Mouse (Mus musculus) intestine, postnatal 0 days (tissue): ENCODE data around the gene Olfr1291-ps1. TPM values are rescaled to one million over a fixed set of nuclear protein-coding genes. Genes with fewer than 3 reads are reported as not detected.

Source experiments
- ATAC-seq: fragments of 200-750 bp; cut with Nextera tagmentation; 2 replicates; pipeline ENCODE4 v1.8.0; 2017; ENCODE audit warnings: mild to moderate bottlenecking, moderate TSS enrichment, moderate library complexity
- H3K27ac ChIP-seq: fragments of 300-500 bp; sonication (generic); 2 replicates; pipeline ENCODE4 v1.5.1; 2014; ENCODE audit warnings: mild to moderate bottlenecking, low read depth, low read length, moderate library complexity
- H3K27me3 ChIP-seq: fragments of 300-500 bp; sonication (generic); replicated peaks from 2 replicates; pipeline ENCODE4 v1.6.1; 2014; ENCODE audit warnings: low read length, mixed read lengths; ENCODE audit not compliant: control insufficient read depth, insufficient read depth
- H3K36me3 ChIP-seq: fragments of 300-500 bp; sonication (generic); 2 replicates; pipeline ENCODE4 v1.6.1; 2014; ENCODE audit warnings: mild to moderate bottlenecking, moderate library complexity; ENCODE audit not compliant: control insufficient read depth, insufficient read depth
- H3K4me1 ChIP-seq: fragments of 300-500 bp; sonication (generic); replicated peaks from 2 replicates; pipeline ENCODE4 v1.6.1; 2014; ENCODE audit warnings: antibody characterized with exemption, low read length, mixed read lengths; ENCODE audit not compliant: control insufficient read depth, insufficient read depth
- H3K4me2 ChIP-seq: fragments of 300-500 bp; sonication (generic); replicated peaks from 2 replicates; pipeline ENCODE4 v1.6.1; 2014; ENCODE audit warnings: low read depth, mild to moderate bottlenecking, moderate library complexity
- H3K4me3 ChIP-seq: fragments of 300-500 bp; sonication (generic); 2 replicates; pipeline ENCODE4 v1.5.1; 2014; ENCODE audit warnings: low read depth, low read length
- H3K9ac ChIP-seq: fragments of 300-500 bp; sonication (generic); 2 replicates; pipeline ENCODE4 v1.6.1; 2014; ENCODE audit warnings: mild to moderate bottlenecking, low read depth, low read length
- H3K9me3 ChIP-seq: fragments of 300-500 bp; sonication (generic); 2 replicates; pipeline ENCODE4 v1.6.1; 2016; ENCODE audit warnings: mixed run types; ENCODE audit not compliant: control insufficient read depth
- CTCF ChIP-seq: sonication (generic); IDR thresholded peaks from 2 replicates; pipeline ENCODE4 v1.5.1; 2016; ENCODE audit warnings: low read depth, mild to moderate bottlenecking, control low read depth, antibody characterized with exemption, moderate library complexity
- WGBS: fragments of 180-500 bp; shearing (Covaris S2); extraction: QIAGEN DNeasy Blood & Tissue Kit; methylation state at CpG from one replicate; pipeline ENCODE4 v1.1.7; 2014; 5-methylcytosine and 5-hydroxymethylcytosine counted together
- polyA plus RNA-seq: library from polyadenylated mRNA; unstranded; fragments of >200 nt; fragmentation: Nextera tagmentation; extraction: Ambion mirVana; gene quantifications from 2 replicates; pipeline ENCODE4 v1.2.1, GENCODE M21; 2015

Gene Olfr1291-ps1
- polyA plus RNA-seq: not detected in 2 replicates

- Histone ChIP-seq H3K4me3 (no peak within 1 kb of the TSS), H3K4me1 (no peaks in the 10 kb centered on the region), H3K36me3 (no peaks in the 10 kb centered on the region), H3K27me3 (no peaks in the 10 kb centered on the region), H3K4me2 (no peak within 1 kb of the TSS), H3K27ac (no peak within 1 kb of the TSS), H3K9me3 (no peaks in the 10 kb centered on the region), H3K9ac (no peak within 1 kb of the TSS)
- WGBS: 91% methylated on average over 3 of the region's 3 CpGs
- no peak for ATAC-seq
- no peak for TF ChIP-seq CTCF
Measured at GRCm38 (mm10) chr2:111496880-111497279, at the start of gene Olfr1291-ps1. Gene Olfr1291-ps1, plus strand, starts transcription at chr2:111497180.

- H3K4me3 ChIP-seq: no peak within 1 kb of the TSS
- no peaks in the 10 kb centered on the region for H3K36me3 ChIP-seq
- no peak for ATAC-seq
- H3K9ac ChIP-seq: no peak within 1 kb of the TSS
- H3K27me3 ChIP-seq: no peaks in the 10 kb centered on the region
- 62% methylated on average over 1 of the region's 1 CpGs for WGBS
- H3K4me2 ChIP-seq: no peak within 1 kb of the TSS
- 0 out of 2 replicates have a peak, but pooled peaks cover 4% of the 10 kb centered on the region for H3K9me3 ChIP-seq
- no peak within 1 kb of the TSS for H3K27ac ChIP-seq
- no peak for TF ChIP-seq CTCF
- H3K4me1 ChIP-seq: no peaks in the 10 kb centered on the region
Measured at GRCm38 (mm10) chr2:111448842-111449241, 48.1 kb upstream of the Olfr1291-ps1 start, which contains the start of gene Olfr1287. Gene Olfr1287, plus strand, starts transcription at chr2:111449142.

- Histone ChIP-seq H3K27ac (no peak within 1 kb of the TSS), H3K4me1 (no peaks in the 10 kb centered on the region), H3K9ac (no peak within 1 kb of the TSS), H3K36me3 (no peaks in the 10 kb centered on the region), H3K4me2 (no peak within 1 kb of the TSS), H3K4me3 (no peak within 1 kb of the TSS), H3K27me3 (no peaks in the 10 kb centered on the region), H3K9me3 (no peaks in the 10 kb centered on the region)
- TF ChIP-seq CTCF: no peak
- no peak for ATAC-seq
- WGBS: 90% methylated on average over 1 of the region's 1 CpGs
Measured at GRCm38 (mm10) chr2:111473801-111474200, 23.2 kb upstream of the Olfr1291-ps1 start, which contains the start of gene Olfr1288. Gene Olfr1288, plus strand, starts transcription at chr2:111474101.

GRCm38 (mm10) chr2:111480519-111480918, 16.5 kb upstream of the Olfr1291-ps1 start, which contains the start of gene Olfr1289:
Gene Olfr1289, plus strand, starts transcription at chr2:111480819.
- Histone ChIP-seq H3K9ac (no peak within 1 kb of the TSS), H3K4me3 (no peak within 1 kb of the TSS), H3K9me3 (no peaks in the 10 kb centered on the region), H3K36me3 (no peaks in the 10 kb centered on the region), H3K27ac (no peak within 1 kb of the TSS), H3K4me1 (no peaks in the 10 kb centered on the region), H3K4me2 (no peak within 1 kb of the TSS), H3K27me3 (no peaks in the 10 kb centered on the region)
- TF ChIP-seq CTCF: no peak
- no peak for ATAC-seq
- WGBS: 65% methylated on average over 1 of the region's 1 CpGs

GRCm38 (mm10) chr2:111493729-111494128, 3.3 kb upstream of the Olfr1291-ps1 start, which contains the start of gene Olfr1290:
Gene Olfr1290, minus strand, starts transcription at chr2:111493829.
- Histone ChIP-seq H3K4me2 (no peak within 1 kb of the TSS), H3K36me3 (no peaks in the 10 kb centered on the region), H3K27me3 (no peaks in the 10 kb centered on the region), H3K4me1 (no peaks in the 10 kb centered on the region), H3K27ac (no peak within 1 kb of the TSS), H3K9me3 (no peaks in the 10 kb centered on the region), H3K4me3 (no peak within 1 kb of the TSS), H3K9ac (no peak within 1 kb of the TSS)
- no peak for TF ChIP-seq CTCF
- 73% methylated on average over 5 of the region's 5 CpGs for WGBS
- ATAC-seq: no peak

GRCm38 (mm10) chr2:111517451-111517850, 20.5 kb downstream of the Olfr1291-ps1 start:
- no peak for ATAC-seq
- Histone ChIP-seq H3K4me1 (no peaks in the 10 kb centered on the region), H3K27ac (no peak overlapping the region), H3K27me3 (no peaks in the 10 kb centered on the region), H3K9me3 (no peaks in the 10 kb centered on the region), H3K36me3 (no peaks in the 10 kb centered on the region), H3K4me2 (no peak overlapping the region), H3K9ac (no peak overlapping the region), H3K4me3 (no peak overlapping the region)
- TF ChIP-seq CTCF: no peak
- WGBS: 86% methylated on average over 10 of the region's 10 CpGs
